Mouse (Mus musculus) lung, postnatal 0 days (tissue): ENCODE measurements at regions not wholly inside any gene's neighbourhood (a gene's known extent, or its start where the extent isn't known, plus 50 kb on each side); places are given as distances from the start of the nearest gene placed in this dataset.

Experiments used
- CTCF ChIP-seq: IDR thresholded peaks from 2 replicates; pipeline ENCODE4 v1.5.1; 2016; ENCODE audit warnings: antibody characterized with exemption, mild to moderate bottlenecking
- EP300 ChIP-seq: IDR thresholded peaks from 2 replicates; pipeline ENCODE4 v1.6.1; 2016; ENCODE audit warnings: antibody characterized with exemption, mild to moderate bottlenecking, control low read depth

DNA sequence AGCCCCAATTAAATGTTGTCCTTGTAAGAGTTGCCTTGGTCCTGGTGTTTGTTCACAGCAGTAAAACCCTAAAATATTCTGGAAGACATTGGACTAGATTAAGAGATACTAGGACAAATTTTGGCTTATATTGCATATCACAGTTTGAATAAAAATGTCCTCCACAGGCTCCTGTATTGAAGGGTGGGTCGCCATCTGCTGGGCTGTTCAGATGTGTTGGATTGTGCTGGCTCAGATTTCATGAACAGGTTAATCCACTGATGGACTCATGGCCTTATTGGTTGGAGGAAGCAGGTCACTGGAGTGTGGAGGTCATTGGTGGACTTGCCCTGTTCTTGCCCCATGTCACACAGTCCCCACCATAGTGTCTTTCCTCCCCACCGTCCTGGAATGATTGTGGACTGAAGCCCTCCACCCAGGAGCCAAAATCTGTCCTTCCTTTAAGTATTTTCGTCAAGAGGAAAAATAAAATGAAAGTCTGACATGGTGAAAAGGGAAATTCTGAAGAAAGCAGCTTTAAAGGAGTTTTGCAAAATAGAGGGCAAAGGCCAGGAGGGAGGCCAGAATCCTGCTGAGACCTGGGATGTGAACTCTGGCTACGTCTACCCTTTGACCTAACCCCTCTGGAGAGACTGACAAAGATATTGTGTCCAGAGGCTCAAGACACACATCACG, 72.6 kb downstream of the Xrcc2 start:
- TF ChIP-seq CTCF = peak; percentile 24; the same call in 1 of the 2 replicates
- TF ChIP-seq EP300 = no peak
